Mouse (Mus musculus) bone marrow, adult 2 months (tissue): Measurements from ENCODE around the gene Ints5. TPM values are rescaled to one million over a fixed set of nuclear protein-coding genes. Genes with fewer than 3 reads are reported as not detected.
A peak's percentile ranks its signal among the peaks of the same experiment; 100 is the strongest.
"Not testable (repeated sequence)": the region's sequence is repeated elsewhere in the genome, so short reads cannot be mapped to it uniquely, and the experiment has no call there.

ENCODE experiments used
- H3K27ac ChIP-seq: fragments of 200-500 bp; 2 replicates; pipeline ENCODE4 v1.5.1; 2012; ENCODE audit warnings: low read depth, mild to moderate bottlenecking, control low read depth, inconsistent platforms, low read length; ENCODE audit not compliant: control insufficient read depth, poor library complexity, insufficient read depth
- H3K4me1 ChIP-seq: fragments of 200-500 bp; 2 replicates; pipeline ENCODE4 v1.6.1; 2011; ENCODE audit warnings: low read length; ENCODE audit not compliant: control insufficient read depth, insufficient read depth
- H3K4me3 ChIP-seq: fragments of 200-500 bp; replicated peaks from 2 replicates; pipeline ENCODE3; 2011; ENCODE audit warnings: mild to moderate bottlenecking, low read depth, low read length, control low read depth; ENCODE audit not compliant: control insufficient read depth
- CTCF ChIP-seq: fragments of 200-500 bp; IDR thresholded peaks from 2 replicates; pipeline ENCODE4 v1.5.1; 2011; ENCODE audit warnings: low read length, control low read depth; ENCODE audit not compliant: control insufficient read depth, insufficient read depth
- POLR2A ChIP-seq: fragments of 200-500 bp; IDR thresholded peaks from 2 replicates; pipeline ENCODE4 v1.6.1; 2011; ENCODE audit warnings: low read depth, mild to moderate bottlenecking, control low read depth, low read length, borderline replicate concordance; ENCODE audit not compliant: control insufficient read depth
- WGBS: fragments of 180-500 bp; shearing (Covaris S2); methylation state at CpG from one replicate; pipeline ENCODE4 v1.1.7; 2018; 5-methylcytosine and 5-hydroxymethylcytosine counted together
- polyA plus RNA-seq: library from polyadenylated mRNA; stranded (reverse); fragments of >200 nt; gene quantifications from 2 replicates; pipeline ENCODE4 v1.2.4, GENCODE M21; 2011; ENCODE audit warnings: low replicate concordance; ENCODE audit not compliant: missing spikeins, insufficient read depth, insufficient read length

The Ints5 gene
- polyA plus RNA-seq, 1 experiment, result 12.1 TPM

- no peaks in the 10 kb centered on the region; the same call in 1 of the 2 replicates for H3K4me1 ChIP-seq
- peak; percentile 64 for TF ChIP-seq POLR2A
- TF ChIP-seq CTCF, result no peak; the same call in 1 of the 2 replicates
- peak within 1 kb of the TSS; percentile 92 for H3K4me3 ChIP-seq
- peak within 1 kb of the TSS; percentile 79 for H3K27ac ChIP-seq
- under 1% methylated on average over 42 of the region's 42 CpGs for WGBS
These were observed 12.3 kb upstream of the Ints5 start, which contains the start of gene Uqcc3 for GRCm38 (mm10) chr19:8880311-8881033. Gene Uqcc3, minus strand, starts transcription at chr19:8880923.

- TF ChIP-seq POLR2A (no peak), CTCF (no peak)
- H3K27ac ChIP-seq, result no peak overlapping the region
- no peaks in the 10 kb centered on the region; the same call in 1 of the 2 replicates for H3K4me1 ChIP-seq
- H3K4me3 ChIP-seq, result peak overlapping the region; percentile 46
- WGBS, result 3% methylated on average over 3 of the region's 3 CpGs
These were observed 11.8 kb upstream of the Ints5 start for GRCm38 (mm10) chr19:8881034-8881392.

GRCm38 (mm10) chr19:8883616-8884015, 9.2 kb upstream of the Ints5 start, which contains the start of the genes Lbhd1 and Gm49403:
Gene Lbhd1, plus strand, starts transcription at chr19:8883732.
Gene Gm49403, plus strand, starts transcription at chr19:8883930.
- Histone ChIP-seq H3K27ac (no peak within 1 kb of the TSS), H3K4me1 (peaks cover 2% of the 10 kb centered on the region; the same call in 1 of the 2 replicates), H3K4me3 (no peak within 1 kb of the TSS)
- TF ChIP-seq CTCF, result no peak
- no peak for TF ChIP-seq POLR2A
- WGBS, result 77% methylated on average over 3 of the region's 3 CpGs

GRCm38 (mm10) chr19:8886916-8887584, 5.8 kb upstream of the Ints5 start:
- TF ChIP-seq CTCF (no peak), POLR2A (no peak)
- Histone ChIP-seq H3K4me3 (no peak overlapping the region), H3K4me1 (peaks cover 3% of the 10 kb centered on the region; the same call in 1 of the 2 replicates), H3K27ac (no peak overlapping the region)
- 61% methylated on average over 1 of the region's 1 CpGs for WGBS

GRCm38 (mm10) chr19:8887585-8888463, 5.0 kb upstream of the Ints5 start:
- no peak overlapping the region for H3K27ac ChIP-seq
- peaks cover 3% of the 10 kb centered on the region; the same call in 1 of the 2 replicates for H3K4me1 ChIP-seq
- TF ChIP-seq CTCF (no peak), POLR2A (no peak)
- WGBS, result 22% methylated on average over 19 of the region's 19 CpGs
- H3K4me3 ChIP-seq, result peak overlapping the region; percentile 98

- under 1% methylated on average over 58 of the region's 58 CpGs for WGBS
These were observed 4.1 kb upstream of the Ints5 start, which contains the start of the genes 1810009A15Rik and Gm49416 for GRCm38 (mm10) chr19:8888511-8889385. Gene 1810009A15Rik, plus strand, starts transcription at chr19:8888853. Gene Gm49416, plus strand, starts transcription at chr19:8888926.

GRCm38 (mm10) chr19:8895397-8895960, 2.7 kb downstream of the Ints5 start:
- H3K27ac ChIP-seq, result no peak overlapping the region
- WGBS, result 87% methylated on average over 9 of the region's 9 CpGs
- no peak overlapping the region for H3K4me3 ChIP-seq
- H3K4me1 ChIP-seq, result peaks cover 6% of the 10 kb centered on the region; the same call in 1 of the 2 replicates
- TF ChIP-seq CTCF (no peak), POLR2A (no peak)

More at GRCm38 (mm10) chr19:8888511-8889385, 4.1 kb upstream of the Ints5 start, which contains the start of the genes 1810009A15Rik and Gm49416:
- Histone ChIP-seq H3K4me3 (peak within 1 kb of the TSS; percentile 98), H3K4me1 (peaks cover 3% of the 10 kb centered on the region; the same call in 1 of the 2 replicates), H3K27ac (peak within 1 kb of the TSS; percentile 87)
- TF ChIP-seq CTCF (0 out of 2 replicates have a peak, but pooled peaks have one; percentile 0), POLR2A (peak; percentile 91)

GRCm38 (mm10) chr19:8896231-8896630, 3.4 kb downstream of the Ints5 start:
- H3K4me1 ChIP-seq, result not testable (repeated sequence)

GRCm38 (mm10) chr19:8897211-8897864, 4.5 kb downstream of the Ints5 start:
- H3K4me3 ChIP-seq, result peak overlapping the region; percentile 76
- 41% methylated on average over 21 of the region's 21 CpGs for WGBS
- peak overlapping the region; percentile 75 for H3K27ac ChIP-seq
- not testable (repeated sequence) for H3K4me1 ChIP-seq

More at GRCm38 (mm10) chr19:8896231-8896630, 3.4 kb downstream of the Ints5 start:
- 66% methylated on average over 5 of the region's 5 CpGs for WGBS
- H3K27ac ChIP-seq, result peak overlapping the region; percentile 75; the same call in 1 of the 2 replicates
- not testable (repeated sequence) for H3K4me3 ChIP-seq
